Mouse (Mus musculus): ENCODE data around the gene Tomm34. TPM values are rescaled to one million over a fixed set of nuclear protein-coding genes. Genes with fewer than 3 reads are reported as not detected.

Tomm34 gene
- polyA plus RNA-seq, 1 experiment from 2014 or later = 64.9 TPM

- Histone ChIP-seq H3K9ac (no peak overlapping the region), H3K4me3 (replicated peaks) (no peak overlapping the region), H3K27me3 (no peaks in the 10 kb centered on the region), H3K27ac (no peak overlapping the region), H3K4me1 (no peaks in the 10 kb centered on the region), H3K9me3 (replicated peaks) (no peaks in the 10 kb centered on the region), H3K4me2 (no peak overlapping the region), H3K36me3 (peaks cover 78% of the 10 kb centered on the region)
- WGBS = 94% methylated on average over 11 of the region's 11 CpGs
- no peak for ATAC-seq (replicated peaks; ENCODE audit: low FRiP score)
Measured at GRCm38 (mm10) chr2:164098603-164099250, 27.8 kb upstream of the Tomm34 start.

- Histone ChIP-seq H3K27ac (no peak overlapping the region), H3K4me3 (replicated peaks) (no peak overlapping the region), H3K4me2 (no peak overlapping the region), H3K9me3 (replicated peaks) (no peaks in the 10 kb centered on the region), H3K9ac (no peak overlapping the region), H3K4me1 (no peaks in the 10 kb centered on the region), H3K36me3 (peaks cover 77% of the 10 kb centered on the region), H3K27me3 (no peaks in the 10 kb centered on the region)
- no peak for ATAC-seq (replicated peaks; ENCODE audit: low FRiP score)
- WGBS = 80% methylated on average over 7 of the region's 7 CpGs
Measured at GRCm38 (mm10) chr2:164094152-164094551, 23.2 kb upstream of the Tomm34 start.

GRCm38 (mm10) chr2:164089508-164089907 is 18.5 kb upstream of the Tomm34 start:
- H3K9me3 ChIP-seq (replicated peaks) = no peaks in the 10 kb centered on the region
- ATAC-seq (replicated peaks; ENCODE audit: low FRiP score) = no peak
- H3K4me2 ChIP-seq = no peak overlapping the region
- no peaks in the 10 kb centered on the region for H3K27me3 ChIP-seq
- no peak overlapping the region for H3K4me3 ChIP-seq (replicated peaks)
- peaks cover 86% of the 10 kb centered on the region for H3K36me3 ChIP-seq
- 88% methylated on average over 4 of the region's 4 CpGs for WGBS
- no peak overlapping the region for H3K9ac ChIP-seq
- no peaks in the 10 kb centered on the region for H3K4me1 ChIP-seq
- no peak overlapping the region for H3K27ac ChIP-seq

- H3K9me3 ChIP-seq (replicated peaks) = no peaks in the 10 kb centered on the region
- H3K4me1 ChIP-seq = no peaks in the 10 kb centered on the region
- H3K27ac ChIP-seq = no peak overlapping the region
- no peak for ATAC-seq (replicated peaks; ENCODE audit: low FRiP score)
- no peak overlapping the region for H3K4me3 ChIP-seq (replicated peaks)
- H3K4me2 ChIP-seq = no peak overlapping the region
- H3K9ac ChIP-seq = no peak overlapping the region
- H3K27me3 ChIP-seq = no peaks in the 10 kb centered on the region
- 92% methylated on average over 6 of the region's 6 CpGs for WGBS
- peaks cover 90% of the 10 kb centered on the region for H3K36me3 ChIP-seq
Measured at GRCm38 (mm10) chr2:164087416-164088017, 16.5 kb upstream of the Tomm34 start.

- no peaks in the 10 kb centered on the region for H3K27me3 ChIP-seq
- no peak overlapping the region for H3K4me2 ChIP-seq
- no peak for ATAC-seq (replicated peaks; ENCODE audit: low FRiP score)
Measured at GRCm38 (mm10) chr2:164084342-164084700, 13.4 kb upstream of the Tomm34 start.

GRCm38 (mm10) chr2:164083609-164084341 is 12.8 kb upstream of the Tomm34 start:
- ATAC-seq (replicated peaks; ENCODE audit: low FRiP score) = no peak
- H3K27me3 ChIP-seq = no peaks in the 10 kb centered on the region
- H3K27ac ChIP-seq = no peak overlapping the region
- H3K9me3 ChIP-seq (replicated peaks) = no peaks in the 10 kb centered on the region
- peaks cover 90% of the 10 kb centered on the region for H3K36me3 ChIP-seq
- no peak overlapping the region for H3K4me3 ChIP-seq (replicated peaks)
- WGBS = 90% methylated on average over 19 of the region's 19 CpGs
- no peak overlapping the region for H3K4me2 ChIP-seq
- H3K4me1 ChIP-seq = no peaks in the 10 kb centered on the region
- H3K9ac ChIP-seq = no peak overlapping the region

More at GRCm38 (mm10) chr2:164084342-164084700, 13.4 kb upstream of the Tomm34 start:
- H3K4me1 ChIP-seq = no peaks in the 10 kb centered on the region
- peaks cover 95% of the 10 kb centered on the region for H3K36me3 ChIP-seq
- no peak overlapping the region for H3K4me3 ChIP-seq (replicated peaks)
- WGBS = 90% methylated on average over 7 of the region's 7 CpGs
- H3K9me3 ChIP-seq (replicated peaks) = no peaks in the 10 kb centered on the region
- no peak overlapping the region for H3K27ac ChIP-seq
- H3K9ac ChIP-seq = no peak overlapping the region

GRCm38 (mm10) chr2:164082175-164082574 is 11.2 kb upstream of the Tomm34 start:
- H3K4me3 ChIP-seq (replicated peaks) = no peak overlapping the region
- H3K4me1 ChIP-seq = no peaks in the 10 kb centered on the region
- no peaks in the 10 kb centered on the region for H3K27me3 ChIP-seq
- ATAC-seq (replicated peaks; ENCODE audit: low FRiP score) = no peak; the same call in 1 of the 2 replicates
- peaks cover 74% of the 10 kb centered on the region for H3K36me3 ChIP-seq
- no peaks in the 10 kb centered on the region for H3K9me3 ChIP-seq (replicated peaks)
- no peak overlapping the region for H3K9ac ChIP-seq
- no peak overlapping the region for H3K27ac ChIP-seq
- 56% methylated on average over 10 of the region's 10 CpGs for WGBS
- H3K4me2 ChIP-seq = no peak overlapping the region

- Histone ChIP-seq H3K36me3 (peaks cover 68% of the 10 kb centered on the region), H3K4me3 (replicated peaks) (no peak overlapping the region), H3K9ac (no peak overlapping the region), H3K4me2 (no peak overlapping the region), H3K9me3 (replicated peaks) (no peaks in the 10 kb centered on the region), H3K27me3 (no peaks in the 10 kb centered on the region), H3K4me1 (no peaks in the 10 kb centered on the region), H3K27ac (no peak overlapping the region)
- ATAC-seq (replicated peaks; ENCODE audit: low FRiP score) = no peak
- 93% methylated on average over 10 of the region's 10 CpGs for WGBS
Measured at GRCm38 (mm10) chr2:164081577-164081976, 10.6 kb upstream of the Tomm34 start.

GRCm38 (mm10) chr2:164079488-164079887 is 8.5 kb upstream of the Tomm34 start:
- peaks cover 16% of the 10 kb centered on the region for H3K4me1 ChIP-seq
- no peak overlapping the region for H3K4me3 ChIP-seq (replicated peaks)
- 90% methylated on average over 6 of the region's 6 CpGs for WGBS
- no peak overlapping the region for H3K9ac ChIP-seq
- no peak overlapping the region for H3K4me2 ChIP-seq
- no peaks in the 10 kb centered on the region for H3K9me3 ChIP-seq (replicated peaks)
- H3K36me3 ChIP-seq = peaks cover 52% of the 10 kb centered on the region
- ATAC-seq (replicated peaks; ENCODE audit: low FRiP score) = no peak
- H3K27me3 ChIP-seq = no peaks in the 10 kb centered on the region
- H3K27ac ChIP-seq = no peak overlapping the region

GRCm38 (mm10) chr2:164077875-164078274 is 6.9 kb upstream of the Tomm34 start:
- no peaks in the 10 kb centered on the region for H3K27me3 ChIP-seq
- H3K4me2 ChIP-seq = no peak overlapping the region
- WGBS = 86% methylated on average over 5 of the region's 5 CpGs
- no peaks in the 10 kb centered on the region for H3K9me3 ChIP-seq (replicated peaks)
- no peak overlapping the region for H3K27ac ChIP-seq
- peaks cover 36% of the 10 kb centered on the region for H3K36me3 ChIP-seq
- H3K9ac ChIP-seq = no peak overlapping the region
- H3K4me1 ChIP-seq = peaks cover 17% of the 10 kb centered on the region
- ATAC-seq (replicated peaks; ENCODE audit: low FRiP score) = no peak
- no peak overlapping the region for H3K4me3 ChIP-seq (replicated peaks)

- H3K9me3 ChIP-seq (replicated peaks) = no peaks in the 10 kb centered on the region
Measured at GRCm38 (mm10) chr2:164076874-164077425, 6.0 kb upstream of the Tomm34 start.

GRCm38 (mm10) chr2:164075088-164075487 is 4.1 kb upstream of the Tomm34 start:
- Histone ChIP-seq H3K9me3 (replicated peaks) (no peaks in the 10 kb centered on the region), H3K27me3 (no peaks in the 10 kb centered on the region), H3K4me2 (peak overlapping the region; percentile 84), H3K4me3 (replicated peaks) (peak overlapping the region; percentile 73), H3K36me3 (peaks cover 8% of the 10 kb centered on the region), H3K27ac (no peak overlapping the region), H3K4me1 (peaks cover 31% of the 10 kb centered on the region), H3K9ac (peak overlapping the region; percentile 68)
- WGBS = 30% methylated on average over 5 of the region's 5 CpGs
- no peak for ATAC-seq (replicated peaks; ENCODE audit: low FRiP score)

More at GRCm38 (mm10) chr2:164076874-164077425, 6.0 kb upstream of the Tomm34 start:
- H3K4me2 ChIP-seq = no peak overlapping the region
- ATAC-seq (replicated peaks; ENCODE audit: low FRiP score) = no peak
- H3K27ac ChIP-seq = no peak overlapping the region
- peaks cover 22% of the 10 kb centered on the region for H3K4me1 ChIP-seq
- no peaks in the 10 kb centered on the region for H3K27me3 ChIP-seq
- peaks cover 27% of the 10 kb centered on the region for H3K36me3 ChIP-seq
- WGBS = 90% methylated on average over 8 of the region's 8 CpGs
- no peak overlapping the region for H3K4me3 ChIP-seq (replicated peaks)
- H3K9ac ChIP-seq = no peak overlapping the region
